Mouse (Mus musculus) gastrocnemius, postnatal 25 days (tissue): ENCODE data around the gene Xkr7. TPM values are rescaled to one million over a fixed set of nuclear protein-coding genes. Genes with fewer than 3 reads are reported as not detected.

ENCODE experiments used
- DNase-seq: peaks from one replicate; pipeline ENCODE4 v3.0.0; 2022
- total RNA-seq, 2 experiments: library from RNA; stranded (reverse); gene quantifications; 1 replicate in 1 of 2; 2 replicates in 1 of 2; pipeline ENCODE4 v1.2.3; 2021

The Xkr7 gene
- total RNA-seq, 2 experiments from 2014 or later: 0.15 to 0.19 TPM

- DNase-seq: no peak
Measured at GRCm38 (mm10) chr2:153071491-153072184, 40.0 kb downstream of the Xkr7 start.

GRCm38 (mm10) chr2:153074651-153075050, 43.0 kb downstream of the Xkr7 start:
- no peak for DNase-seq

- no peak for DNase-seq
Measured at GRCm38 (mm10) chr2:153075961-153076360, 44.3 kb downstream of the Xkr7 start.

- peak; percentile 23 for DNase-seq
Measured at GRCm38 (mm10) chr2:153080841-153081523, 49.3 kb downstream of the Xkr7 start.

- DNase-seq: no peak
Measured at GRCm38 (mm10) chr2:153081866-153082265, 50.2 kb downstream of the Xkr7 start.

- no peak for DNase-seq
Measured at GRCm38 (mm10) chr2:153083275-153083674, 51.6 kb downstream of the Xkr7 start.

- no peak for DNase-seq
Measured at GRCm38 (mm10) chr2:153083824-153084223, 52.2 kb downstream of the Xkr7 start.

GRCm38 (mm10) chr2:153084261-153084976, 52.8 kb downstream of the Xkr7 start:
- no peak for DNase-seq

GRCm38 (mm10) chr2:153085556-153085955, 53.9 kb downstream of the Xkr7 start:
- DNase-seq: no peak

GRCm38 (mm10) chr2:153086166-153086565, 54.5 kb downstream of the Xkr7 start:
- no peak for DNase-seq

- DNase-seq: no peak
Measured at GRCm38 (mm10) chr2:153087091-153087490, 55.4 kb downstream of the Xkr7 start.

GRCm38 (mm10) chr2:153089316-153089715, 57.7 kb downstream of the Xkr7 start:
- DNase-seq: no peak

- peak; percentile 35 for DNase-seq
Measured at GRCm38 (mm10) chr2:153090551-153091165, 59.0 kb downstream of the Xkr7 start.

Other genes starting within 250 kb of the Xkr7 start
- 10 to 100 TPM; 13.8 to 16.4 TPM for gene Bcl2l1, start 200.1 kb upstream of the Xkr7 start, total RNA-seq
- 1 to 10 TPM in 1 of 2 experiments, under 1 TPM in 1; 0.92 to 1.5 TPM for gene Tpx2, start 183.9 kb upstream of the Xkr7 start, total RNA-seq
- 100 to 1,000 TPM; 290 to 471 TPM for gene Mylk2, start 120.5 kb upstream of the Xkr7 start, total RNA-seq
- gene Foxs1, start 98.6 kb upstream of the Xkr7 start, total RNA-seq: 1 to 10 TPM; 1.8 to 2.4 TPM
- gene Dusp15, start 80.2 kb upstream of the Xkr7 start, total RNA-seq: 1 to 10 TPM; 1.1 to 1.5 TPM
- not detected for gene Ttll9, start 69.4 kb upstream of the Xkr7 start, total RNA-seq
- 10 to 100 TPM; 71.0 to 76.9 TPM for gene Pdrg1, start 16.4 kb upstream of the Xkr7 start, total RNA-seq
- gene Ccm2l, start 34.1 kb downstream of the Xkr7 start, total RNA-seq: 1 to 10 TPM; 5.0 to 5.1 TPM
- under 1 TPM; 0.21 to 0.26 TPM for gene Hck, start 76.6 kb downstream of the Xkr7 start, total RNA-seq
- 10 to 100 TPM; 33.7 to 34.9 TPM for gene Tm9sf4, start 129.5 kb downstream of the Xkr7 start, total RNA-seq
- under 1 TPM; 0.78 to 0.82 TPM for gene Tspyl3, start 193.6 kb downstream of the Xkr7 start, total RNA-seq
- 1 to 10 TPM; 3.2 to 4.0 TPM for gene Plagl2, start 209.6 kb downstream of the Xkr7 start, total RNA-seq
- 10 to 100 TPM; 11.4 to 12.2 TPM for gene Pofut1, start 209.7 kb downstream of the Xkr7 start, total RNA-seq